Mouse (Mus musculus) liver, adult 2 months (tissue): ENCODE data around the gene 1700019D03Rik.
"Not testable (repeated sequence)": the region's sequence is repeated elsewhere in the genome, so short reads cannot be mapped to it uniquely, and the experiment has no call there.

Experiments used
- CTCF ChIP-seq: fragments of 200-500 bp; IDR thresholded peaks from 2 replicates; pipeline ENCODE4 v1.5.1; 2011; ENCODE audit warnings: low read depth, low read length, control low read depth
- POLR2A ChIP-seq: fragments of 200-500 bp; IDR thresholded peaks from 2 replicates; pipeline ENCODE4 v1.6.1; 2011; ENCODE audit warnings: low read length, control low read depth; ENCODE audit not compliant: insufficient read depth; ENCODE audit errors: extremely low read depth

DNA sequence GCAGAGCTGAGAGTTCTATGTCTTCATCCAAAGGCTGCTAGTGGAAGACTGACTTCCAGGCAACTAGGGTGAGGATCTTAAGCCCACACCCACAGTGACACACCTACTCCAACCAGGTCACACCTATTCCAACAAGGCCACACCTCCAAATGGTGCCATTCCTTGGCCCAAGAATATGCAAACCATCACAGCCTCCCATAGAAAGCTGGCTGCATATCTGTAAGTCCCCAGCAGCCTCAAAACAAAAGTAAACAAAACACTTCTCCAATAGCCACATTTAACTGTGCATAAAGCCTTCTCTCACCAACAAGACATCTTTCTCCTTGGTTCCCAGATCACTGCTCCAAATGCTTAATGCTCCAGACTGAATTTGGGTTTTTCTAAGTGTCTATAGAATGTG, 101.1 kb downstream of the 1700019D03Rik start:
- not testable (repeated sequence) for TF ChIP-seq CTCF, POLR2A
